Mouse (Mus musculus) heart, embryonic 13.5 days (tissue): ENCODE measurements around the gene Sema3a. TPM values are rescaled to one million over a fixed set of nuclear protein-coding genes. Genes with fewer than 3 reads are reported as not detected.

Experiments used
- ATAC-seq: fragments of 200-750 bp; cut with Nextera tagmentation; 2 replicates; pipeline ENCODE4 v1.8.0; 2017; ENCODE audit warnings: moderate TSS enrichment; ENCODE audit not compliant: insufficient number of reproducible peaks, low FRiP score, low TSS enrichment; ENCODE audit errors: extremely low read depth
- H3K27ac ChIP-seq: fragments of 300-500 bp; sonication (generic); replicated peaks from 2 replicates; pipeline ENCODE4 v1.5.1; 2015; ENCODE audit warnings: moderate library complexity, mild to moderate bottlenecking, inconsistent platforms
- H3K27me3 ChIP-seq: fragments of 300-500 bp; sonication (generic); replicated peaks from 2 replicates; pipeline ENCODE4 v1.6.1; 2015; ENCODE audit warnings: mild to moderate bottlenecking, inconsistent platforms
- H3K36me3 ChIP-seq: fragments of 300-500 bp; sonication (generic); 2 replicates; pipeline ENCODE4 v1.6.1; 2015; ENCODE audit warnings: mild to moderate bottlenecking, inconsistent platforms
- H3K4me1 ChIP-seq: fragments of 300-500 bp; sonication (generic); 2 replicates; pipeline ENCODE4 v1.6.1; 2015; ENCODE audit warnings: inconsistent platforms
- H3K4me2 ChIP-seq: fragments of 300-500 bp; sonication (generic); 2 replicates; pipeline ENCODE4 v1.6.1; 2015; ENCODE audit warnings: inconsistent platforms, mild to moderate bottlenecking, moderate library complexity
- H3K4me3 ChIP-seq: fragments of 300-500 bp; sonication (generic); 2 replicates; pipeline ENCODE4 v1.5.1; 2015; ENCODE audit warnings: moderate library complexity, mild to moderate bottlenecking, inconsistent platforms
- H3K9ac ChIP-seq: fragments of 300-500 bp; sonication (generic); 2 replicates; pipeline ENCODE4 v1.6.1; 2015; ENCODE audit warnings: inconsistent platforms, mild to moderate bottlenecking, moderate library complexity
- H3K9me3 ChIP-seq: fragments of 300-500 bp; sonication (generic); 2 replicates; pipeline ENCODE4 v1.6.1; 2016; ENCODE audit warnings: inconsistent platforms
- WGBS: fragments of 180-500 bp; shearing (Covaris S2); methylation state at CpG from one replicate; pipeline ENCODE4 v1.1.7; 2015; ENCODE audit warnings: mixed read lengths; 5-methylcytosine and 5-hydroxymethylcytosine counted together
- polyA plus RNA-seq: library from polyadenylated mRNA; unstranded; fragments of >200 nt; fragmentation: Nextera tagmentation; extraction: Ambion mirVana; gene quantifications from 2 replicates; pipeline ENCODE4 v1.2.1, GENCODE M21; 2015

Gene Sema3a
- polyA plus RNA-seq, 1 experiment from 2014 or later: 14.5 TPM

DNA sequence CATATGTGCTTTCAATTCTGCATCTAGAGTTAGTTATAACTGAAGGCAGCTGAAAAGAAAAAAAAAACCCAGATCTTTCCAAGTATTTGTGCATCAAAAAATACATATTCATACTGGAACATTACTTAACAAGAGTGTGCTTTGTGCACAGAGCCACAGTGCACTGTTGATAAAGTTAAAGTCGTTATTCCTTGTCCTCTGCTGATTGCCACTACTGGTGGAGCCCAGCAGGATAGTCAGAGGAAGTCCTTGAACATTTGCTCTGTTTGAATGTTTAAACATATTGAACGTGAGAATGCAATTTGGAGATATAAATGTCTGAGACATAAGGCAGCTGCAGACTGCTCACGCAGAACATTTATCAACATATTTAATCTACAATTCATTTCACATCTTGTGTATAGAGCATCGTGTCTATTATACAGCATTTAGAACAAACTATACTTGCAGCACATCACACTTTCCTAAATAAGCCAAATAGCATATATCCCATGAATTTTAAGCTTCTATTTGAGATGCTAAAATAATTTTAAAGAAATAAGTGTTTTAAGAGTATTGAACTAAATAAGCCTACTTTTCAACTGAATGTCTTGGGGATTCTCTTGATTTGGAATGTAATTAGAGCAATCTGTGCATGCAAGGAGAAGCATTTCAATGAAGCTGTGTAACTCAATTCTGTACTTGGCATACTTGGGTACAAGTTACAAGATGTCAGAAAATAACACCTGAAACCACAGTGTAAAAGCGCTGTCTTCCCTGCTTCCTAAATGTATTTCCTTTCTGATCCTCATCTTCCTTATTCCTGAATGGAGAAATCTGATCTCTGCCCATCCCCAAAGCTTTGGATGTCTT lies 32.8 kb downstream of the Sema3a start:
- no peak for ATAC-seq

DNA sequence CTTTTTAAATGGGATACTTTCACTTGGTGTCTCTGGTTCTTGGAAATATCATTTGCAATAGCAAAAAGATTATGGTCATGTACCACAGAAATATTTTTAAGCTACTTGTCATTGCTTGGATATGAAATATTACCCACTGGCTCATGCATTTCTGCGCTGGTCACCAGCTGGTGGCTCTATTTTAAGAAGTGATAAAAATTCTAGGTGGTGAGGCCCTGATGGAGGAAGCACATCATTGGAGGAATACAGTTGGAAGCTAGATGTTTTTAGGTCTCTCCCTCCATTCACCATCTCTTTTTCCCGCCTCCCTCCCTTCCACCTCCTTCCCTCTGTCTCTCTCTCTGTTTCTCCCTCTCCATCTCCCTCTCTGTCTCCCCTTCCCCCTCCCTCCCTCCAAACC lies 57.0 kb downstream of the Sema3a start:
- H3K9ac ChIP-seq: no peak overlapping the region
- H3K27me3 ChIP-seq: no peaks in the 10 kb centered on the region
- WGBS: 83% methylated on average over 2 of the region's 2 CpGs
- H3K36me3 ChIP-seq: no peaks in the 10 kb centered on the region
- ATAC-seq: no peak
- H3K27ac ChIP-seq: no peak overlapping the region
- no peak overlapping the region for H3K4me2 ChIP-seq
- no peak overlapping the region for H3K4me3 ChIP-seq
- H3K4me1 ChIP-seq: no peaks in the 10 kb centered on the region
- H3K9me3 ChIP-seq: no peaks in the 10 kb centered on the region

More for the DNA sequence above, 32.8 kb downstream of the Sema3a start:
- Histone ChIP-seq H3K27me3 (no peaks in the 10 kb centered on the region), H3K4me3 (no peak overlapping the region), H3K27ac (no peak overlapping the region), H3K4me1 (no peaks in the 10 kb centered on the region), H3K4me2 (no peak overlapping the region), H3K36me3 (no peaks in the 10 kb centered on the region), H3K9me3 (no peaks in the 10 kb centered on the region), H3K9ac (no peak overlapping the region)
- WGBS: 61% methylated on average over 5 of the region's 5 CpGs

DNA sequence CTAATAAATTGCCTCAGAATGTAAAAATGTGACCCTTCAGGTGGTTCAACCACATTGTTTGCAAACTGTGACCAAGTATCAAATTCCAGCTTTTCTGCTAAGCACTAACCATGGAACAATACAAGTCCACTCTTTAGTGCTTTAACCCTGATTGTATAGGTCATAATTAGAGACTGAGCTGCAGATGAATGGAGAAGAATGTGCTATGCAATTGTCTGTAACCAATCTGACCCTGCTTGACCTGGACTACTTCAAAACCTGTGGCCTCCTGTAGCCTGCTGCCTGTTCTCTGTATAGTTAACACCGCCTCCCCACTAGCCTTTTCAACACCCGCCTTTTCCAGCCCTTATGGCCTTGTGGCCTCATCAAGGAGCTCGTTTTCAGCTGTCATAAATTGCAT lies 72.7 kb downstream of the Sema3a start:
- no peak overlapping the region for H3K9ac ChIP-seq
- H3K9me3 ChIP-seq: no peaks in the 10 kb centered on the region
- H3K27ac ChIP-seq: no peak overlapping the region
- no peak overlapping the region for H3K4me2 ChIP-seq
- 39% methylated on average over 3 of the region's 3 CpGs for WGBS
- no peak overlapping the region for H3K4me3 ChIP-seq
- ATAC-seq: no peak
- H3K27me3 ChIP-seq: no peaks in the 10 kb centered on the region
- no peaks in the 10 kb centered on the region for H3K36me3 ChIP-seq
- no peaks in the 10 kb centered on the region for H3K4me1 ChIP-seq

DNA sequence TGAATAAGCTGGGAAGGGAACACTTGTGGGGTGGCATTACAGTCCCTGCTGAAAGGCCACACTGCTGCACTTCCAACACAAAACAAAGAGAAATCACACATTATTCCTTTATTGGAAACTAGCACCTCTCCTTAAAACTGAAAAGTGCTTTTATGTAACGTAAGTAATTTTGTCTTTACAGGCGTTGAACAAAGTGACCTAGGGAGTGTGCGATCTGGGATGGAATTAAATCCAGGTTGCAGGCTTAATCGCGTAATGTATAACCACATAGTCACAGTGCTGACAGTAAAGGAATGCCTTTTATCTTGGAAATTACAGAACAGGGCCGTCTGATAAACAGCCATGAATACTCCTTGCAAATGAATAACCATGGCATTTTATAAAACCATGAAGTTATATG lies 74.5 kb downstream of the Sema3a start:
- ATAC-seq: no peak
- Histone ChIP-seq H3K27ac (no peak overlapping the region), H3K9ac (no peak overlapping the region), H3K4me2 (no peak overlapping the region), H3K27me3 (no peaks in the 10 kb centered on the region), H3K36me3 (no peaks in the 10 kb centered on the region), H3K4me1 (no peaks in the 10 kb centered on the region), H3K4me3 (no peak overlapping the region), H3K9me3 (no peaks in the 10 kb centered on the region)
- WGBS: 66% methylated on average over 6 of the region's 6 CpGs

DNA sequence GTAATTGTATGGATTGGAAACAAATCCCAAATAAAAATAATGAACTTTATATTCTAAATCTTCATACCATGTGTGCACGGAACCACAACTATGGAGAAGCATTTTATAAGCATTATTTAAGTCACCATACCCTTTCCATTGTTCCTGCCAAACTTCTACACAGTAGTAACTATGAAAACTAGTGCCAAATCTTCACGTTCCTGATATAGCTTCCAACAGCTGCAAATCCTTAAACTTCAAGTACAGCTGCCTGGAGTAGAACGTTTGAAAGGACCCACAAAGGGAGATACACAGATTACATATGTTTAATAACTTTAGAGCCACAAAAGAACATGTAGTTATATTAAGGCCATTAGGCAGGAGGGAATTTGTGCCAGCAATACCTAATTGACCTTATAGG lies 130.1 kb downstream of the Sema3a start:
- H3K4me1 ChIP-seq: no peaks in the 10 kb centered on the region
- no peak overlapping the region for H3K4me2 ChIP-seq
- H3K9ac ChIP-seq: no peak overlapping the region
- no peak overlapping the region for H3K27ac ChIP-seq
- no peaks in the 10 kb centered on the region for H3K27me3 ChIP-seq
- no peak overlapping the region for H3K4me3 ChIP-seq
- 45% methylated on average over 3 of the region's 3 CpGs for WGBS
- H3K36me3 ChIP-seq: no peaks in the 10 kb centered on the region
- no peaks in the 10 kb centered on the region for H3K9me3 ChIP-seq
- ATAC-seq: no peak

DNA sequence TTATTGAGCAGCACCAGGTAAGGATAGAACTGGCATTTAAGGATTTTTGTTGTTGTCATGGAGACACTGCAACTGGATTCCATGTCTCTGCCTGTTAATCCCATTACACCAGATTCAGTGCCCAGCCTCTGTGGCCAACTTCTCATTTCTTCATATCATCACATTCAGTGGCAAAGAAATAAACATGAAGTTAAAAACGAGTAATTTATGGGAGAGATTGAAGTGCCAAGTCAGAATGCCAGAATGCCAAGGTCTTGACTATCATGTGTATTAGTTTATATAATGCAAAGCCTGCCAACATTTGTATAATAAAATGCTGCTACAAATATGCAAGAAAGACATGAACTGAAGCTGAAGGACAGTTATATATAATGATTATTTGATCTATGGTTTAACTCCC lies 131.1 kb downstream of the Sema3a start:
- Histone ChIP-seq H3K4me3 (no peak overlapping the region), H3K4me1 (no peaks in the 10 kb centered on the region), H3K4me2 (no peak overlapping the region), H3K36me3 (no peaks in the 10 kb centered on the region), H3K9ac (no peak overlapping the region), H3K27me3 (no peaks in the 10 kb centered on the region), H3K27ac (no peak overlapping the region), H3K9me3 (no peaks in the 10 kb centered on the region)
- WGBS: 67% methylated on average over 1 of the region's 1 CpGs
- ATAC-seq: no peak

DNA sequence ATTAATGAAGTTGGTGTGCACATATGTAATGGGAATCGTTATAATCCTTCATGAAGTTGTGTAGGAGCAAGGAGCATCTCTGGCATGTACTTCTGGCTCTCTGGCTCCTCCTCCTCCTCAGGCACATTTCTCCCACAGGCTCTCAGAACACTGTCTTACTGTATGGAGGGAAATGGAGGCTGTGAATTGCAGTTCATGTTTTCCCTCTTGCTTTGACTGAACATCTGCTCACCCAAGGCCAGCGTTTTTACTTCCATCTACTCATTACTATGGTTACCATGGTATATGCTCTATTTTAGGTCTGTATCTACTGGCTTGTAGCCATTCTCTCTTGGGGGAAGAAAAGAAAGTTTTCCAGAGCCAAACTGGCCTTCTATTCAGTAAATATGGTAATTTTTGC lies 137.9 kb downstream of the Sema3a start:
- Histone ChIP-seq H3K9ac (no peak overlapping the region), H3K27me3 (no peaks in the 10 kb centered on the region), H3K4me3 (no peak overlapping the region), H3K27ac (no peak overlapping the region), H3K4me1 (no peaks in the 10 kb centered on the region), H3K4me2 (no peak overlapping the region), H3K9me3 (no peaks in the 10 kb centered on the region), H3K36me3 (no peaks in the 10 kb centered on the region)
- ATAC-seq: no peak
- WGBS: 70% methylated on average over 2 of the region's 2 CpGs

DNA sequence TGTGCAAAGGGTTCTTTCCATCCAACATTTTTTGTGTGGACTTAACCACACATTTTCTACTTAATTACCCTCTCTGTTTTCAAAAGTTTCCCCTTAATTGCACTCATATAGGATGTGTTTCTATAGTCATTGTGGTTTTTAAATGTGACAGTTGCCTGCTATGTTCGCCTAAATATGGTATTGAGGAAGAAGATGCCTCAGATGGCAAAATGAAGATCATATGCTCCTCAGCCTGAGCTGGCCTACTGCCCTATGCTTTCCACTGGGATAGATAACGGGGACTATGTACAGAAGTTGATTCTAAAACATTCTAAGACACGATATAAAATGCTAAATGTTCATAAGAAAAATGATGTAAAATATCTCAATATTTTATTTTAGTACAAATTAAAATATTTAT lies 138.3 kb downstream of the Sema3a start:
- H3K9me3 ChIP-seq: no peaks in the 10 kb centered on the region
- no peak overlapping the region for H3K4me3 ChIP-seq
- H3K4me1 ChIP-seq: no peaks in the 10 kb centered on the region
- H3K27ac ChIP-seq: no peak overlapping the region
- no peak overlapping the region for H3K9ac ChIP-seq
- no peak for ATAC-seq
- no peaks in the 10 kb centered on the region for H3K27me3 ChIP-seq
- H3K36me3 ChIP-seq: no peaks in the 10 kb centered on the region
- WGBS: 70% methylated on average over 3 of the region's 3 CpGs
- H3K4me2 ChIP-seq: no peak overlapping the region

DNA sequence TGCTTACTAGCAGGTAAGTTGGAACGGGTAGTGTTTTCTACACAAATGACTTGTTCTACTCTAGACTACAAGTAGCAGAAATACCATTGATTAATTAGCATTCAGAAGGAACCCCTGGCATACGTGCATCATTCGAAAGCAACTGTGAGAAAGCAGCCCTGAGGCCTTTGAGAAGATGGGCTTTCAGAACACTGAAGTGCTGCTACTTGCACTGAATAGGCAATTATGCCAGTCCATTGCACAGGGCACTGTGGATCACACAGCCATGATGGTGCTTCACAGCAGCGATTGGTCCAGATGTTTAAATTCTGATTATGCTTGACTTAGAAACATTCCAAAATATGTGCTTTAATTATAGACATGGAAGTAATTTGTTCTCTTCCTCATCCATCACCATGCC lies 187.5 kb downstream of the Sema3a start:
- no peak for ATAC-seq
- no peak overlapping the region for H3K9ac ChIP-seq
- H3K27me3 ChIP-seq: no peaks in the 10 kb centered on the region
- 80% methylated on average over 4 of the region's 4 CpGs for WGBS
- no peaks in the 10 kb centered on the region for H3K36me3 ChIP-seq
- no peak overlapping the region for H3K4me2 ChIP-seq
- no peaks in the 10 kb centered on the region for H3K9me3 ChIP-seq
- H3K27ac ChIP-seq: no peak overlapping the region
- H3K4me1 ChIP-seq: no peaks in the 10 kb centered on the region
- no peak overlapping the region for H3K4me3 ChIP-seq

DNA sequence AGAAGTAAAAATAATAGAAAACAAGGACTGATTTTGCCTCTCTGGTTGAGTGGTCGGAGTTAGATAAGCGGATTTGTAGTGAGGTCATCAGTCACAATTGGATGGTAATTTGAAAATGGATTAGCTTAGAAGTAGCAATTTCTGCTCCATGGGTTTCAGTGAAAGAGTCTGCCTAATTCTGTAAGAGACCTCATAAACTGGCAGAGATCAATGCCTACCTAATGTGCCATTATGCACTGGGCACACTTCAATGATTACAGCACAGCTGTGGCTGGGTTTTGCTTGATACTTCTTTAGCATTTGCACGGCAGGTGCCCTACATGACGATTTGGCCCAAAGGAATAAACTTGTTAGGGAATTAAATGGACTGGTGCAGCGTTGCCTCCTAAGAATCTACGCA lies 188.8 kb downstream of the Sema3a start:
- H3K27ac ChIP-seq: no peak overlapping the region
- H3K9me3 ChIP-seq: no peaks in the 10 kb centered on the region
- no peaks in the 10 kb centered on the region for H3K36me3 ChIP-seq
- no peak overlapping the region for H3K4me2 ChIP-seq
- H3K27me3 ChIP-seq: no peaks in the 10 kb centered on the region
- H3K4me3 ChIP-seq: no peak overlapping the region
- no peak for ATAC-seq
- H3K4me1 ChIP-seq: no peaks in the 10 kb centered on the region
- no peak overlapping the region for H3K9ac ChIP-seq
- 74% methylated on average over 6 of the region's 6 CpGs for WGBS

DNA sequence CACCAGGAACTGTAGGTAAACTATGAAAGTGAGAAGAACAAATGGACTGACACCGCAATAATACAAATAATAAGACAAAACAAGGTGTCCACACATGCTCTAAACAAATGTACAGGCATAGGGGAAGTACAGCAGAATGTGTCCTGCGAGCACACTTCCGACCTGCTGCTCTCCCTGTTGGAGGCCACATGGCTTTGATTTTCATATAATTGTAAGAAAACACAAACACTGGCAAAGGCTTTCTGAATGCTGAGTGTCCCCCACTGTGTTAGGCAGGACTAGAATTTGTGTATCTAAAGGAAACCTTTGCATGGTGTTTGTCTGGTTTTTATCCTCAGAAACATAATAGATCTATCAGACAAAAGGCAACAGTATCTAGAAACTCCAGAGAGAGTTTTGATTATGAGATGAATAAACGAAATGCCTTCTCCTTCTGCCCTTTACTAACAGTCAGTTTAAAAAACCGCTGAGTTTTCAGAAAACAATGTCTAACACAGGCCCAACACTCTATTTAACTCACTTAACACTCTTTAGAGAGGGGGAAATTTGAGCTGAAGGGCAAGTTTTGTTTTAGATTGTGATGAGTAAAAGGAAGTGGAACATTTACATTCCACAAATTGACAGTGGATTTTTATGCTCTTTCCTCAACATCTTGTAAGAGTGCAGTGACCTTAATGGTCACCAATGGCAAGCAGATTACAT lies 193.7 kb downstream of the Sema3a start:
- no peaks in the 10 kb centered on the region for H3K36me3 ChIP-seq
- WGBS: 57% methylated on average over 5 of the region's 5 CpGs
- no peak overlapping the region for H3K4me2 ChIP-seq
- H3K9ac ChIP-seq: no peak overlapping the region
- no peak for ATAC-seq
- no peaks in the 10 kb centered on the region for H3K4me1 ChIP-seq
- no peaks in the 10 kb centered on the region for H3K27me3 ChIP-seq
- H3K4me3 ChIP-seq: no peak overlapping the region
- no peaks in the 10 kb centered on the region for H3K9me3 ChIP-seq
- no peak overlapping the region for H3K27ac ChIP-seq

DNA sequence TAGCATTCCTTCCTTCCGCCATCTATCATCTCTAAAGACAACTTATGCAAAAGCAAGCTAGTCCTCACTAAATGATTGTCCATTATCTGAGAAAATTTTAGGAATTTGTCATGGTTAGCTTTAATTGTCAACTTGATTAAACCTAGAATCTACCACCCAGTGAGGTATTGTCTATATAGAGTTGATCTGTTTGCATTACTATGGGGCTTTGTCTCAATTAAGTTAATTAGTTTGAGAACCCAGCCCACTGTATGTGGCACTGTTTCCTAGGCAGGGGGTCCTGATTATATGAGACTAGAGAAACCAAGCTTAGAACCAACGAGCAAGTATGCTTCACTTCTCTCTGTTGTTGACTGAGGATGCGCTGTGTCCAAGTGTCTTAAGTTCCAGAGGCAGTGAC lies 194.9 kb downstream of the Sema3a start:
- no peak overlapping the region for H3K27ac ChIP-seq
- H3K4me2 ChIP-seq: no peak overlapping the region
- 76% methylated on average over 3 of the region's 3 CpGs for WGBS
- no peaks in the 10 kb centered on the region for H3K4me1 ChIP-seq
- no peak overlapping the region for H3K9ac ChIP-seq
- no peak overlapping the region for H3K4me3 ChIP-seq
- no peaks in the 10 kb centered on the region for H3K9me3 ChIP-seq
- H3K27me3 ChIP-seq: no peaks in the 10 kb centered on the region
- no peak for ATAC-seq
- H3K36me3 ChIP-seq: no peaks in the 10 kb centered on the region
